Mouse (Mus musculus): ENCODE measurements around the gene Magi1. TPM values are rescaled to one million over a fixed set of nuclear protein-coding genes. Genes with fewer than 3 reads are reported as not detected.

The Magi1 gene
- polyA plus RNA-seq, 1 experiment from 2014 or later = 29.9 TPM

DNA sequence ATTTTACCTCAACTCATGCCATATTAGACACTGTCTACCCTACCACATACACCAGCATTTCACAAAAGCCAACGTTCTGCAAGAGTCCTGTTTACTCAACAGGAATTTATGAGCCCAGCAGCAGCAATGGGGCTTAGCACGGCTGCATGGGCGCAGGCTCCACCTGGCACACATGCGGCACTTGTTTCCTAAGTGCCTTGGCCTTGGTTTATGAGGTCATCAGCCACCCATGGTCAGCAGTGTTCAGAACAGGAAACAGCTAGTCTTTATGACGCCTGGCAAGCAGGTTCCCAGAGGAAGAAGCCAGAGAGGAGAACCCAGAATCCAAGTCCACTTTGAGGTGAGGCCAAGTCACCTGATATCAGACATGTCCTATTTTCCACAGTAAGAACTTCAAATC, 153.3 kb downstream of the Magi1 start:
- Histone ChIP-seq H3K27me3 (replicated peaks) (no peaks in the 10 kb centered on the region), H3K4me1 (peaks cover 20% of the 10 kb centered on the region; the same call in 1 of the 2 replicates), H3K9me3 (replicated peaks) (no peaks in the 10 kb centered on the region), H3K4me2 (no peak overlapping the region), H3K36me3 (no peaks in the 10 kb centered on the region), H3K4me3 (replicated peaks) (no peak overlapping the region), H3K27ac (replicated peaks) (no peak overlapping the region), H3K9ac (replicated peaks) (no peak overlapping the region)
- WGBS = 53% methylated on average over 5 of the region's 5 CpGs
- ATAC-seq (ENCODE audit: low FRiP score) = no peak

GRCm38 (mm10) chr6:94126763-94127162, 157.0 kb downstream of the Magi1 start:
- Histone ChIP-seq H3K9me3 (replicated peaks) (no peaks in the 10 kb centered on the region), H3K4me1 (peaks cover 6% of the 10 kb centered on the region; the same call in 1 of the 2 replicates), H3K4me2 (no peak overlapping the region), H3K27ac (replicated peaks) (no peak overlapping the region), H3K36me3 (no peaks in the 10 kb centered on the region), H3K27me3 (replicated peaks) (no peaks in the 10 kb centered on the region), H3K4me3 (replicated peaks) (no peak overlapping the region), H3K9ac (replicated peaks) (no peak overlapping the region)
- 91% methylated on average over 4 of the region's 4 CpGs for WGBS
- ATAC-seq (ENCODE audit: low FRiP score) = no peak

GRCm38 (mm10) chr6:94125144-94125543, 158.6 kb downstream of the Magi1 start:
- no peak overlapping the region for H3K9ac ChIP-seq (replicated peaks)
- peaks cover 10% of the 10 kb centered on the region; the same call in 1 of the 2 replicates for H3K4me1 ChIP-seq
- no peaks in the 10 kb centered on the region for H3K36me3 ChIP-seq
- no peak overlapping the region for H3K27ac ChIP-seq (replicated peaks)
- ATAC-seq (ENCODE audit: low FRiP score) = no peak
- no peak overlapping the region for H3K4me3 ChIP-seq (replicated peaks)
- no peaks in the 10 kb centered on the region for H3K9me3 ChIP-seq (replicated peaks)
- no peak overlapping the region for H3K4me2 ChIP-seq
- H3K27me3 ChIP-seq (replicated peaks) = no peaks in the 10 kb centered on the region
- WGBS = 83% methylated on average over 6 of the region's 6 CpGs

GRCm38 (mm10) chr6:94124279-94124678, 159.4 kb downstream of the Magi1 start:
- no peak overlapping the region for H3K4me3 ChIP-seq (replicated peaks)
- H3K27me3 ChIP-seq (replicated peaks) = no peaks in the 10 kb centered on the region
- H3K36me3 ChIP-seq = no peaks in the 10 kb centered on the region
- no peak overlapping the region for H3K4me2 ChIP-seq
- no peak overlapping the region for H3K9ac ChIP-seq (replicated peaks)
- peaks cover 10% of the 10 kb centered on the region; the same call in 1 of the 2 replicates for H3K4me1 ChIP-seq
- H3K9me3 ChIP-seq (replicated peaks) = no peaks in the 10 kb centered on the region
- no peak overlapping the region for H3K27ac ChIP-seq (replicated peaks)
- ATAC-seq (ENCODE audit: low FRiP score) = no peak
- WGBS = 76% methylated on average over 2 of the region's 2 CpGs

DNA sequence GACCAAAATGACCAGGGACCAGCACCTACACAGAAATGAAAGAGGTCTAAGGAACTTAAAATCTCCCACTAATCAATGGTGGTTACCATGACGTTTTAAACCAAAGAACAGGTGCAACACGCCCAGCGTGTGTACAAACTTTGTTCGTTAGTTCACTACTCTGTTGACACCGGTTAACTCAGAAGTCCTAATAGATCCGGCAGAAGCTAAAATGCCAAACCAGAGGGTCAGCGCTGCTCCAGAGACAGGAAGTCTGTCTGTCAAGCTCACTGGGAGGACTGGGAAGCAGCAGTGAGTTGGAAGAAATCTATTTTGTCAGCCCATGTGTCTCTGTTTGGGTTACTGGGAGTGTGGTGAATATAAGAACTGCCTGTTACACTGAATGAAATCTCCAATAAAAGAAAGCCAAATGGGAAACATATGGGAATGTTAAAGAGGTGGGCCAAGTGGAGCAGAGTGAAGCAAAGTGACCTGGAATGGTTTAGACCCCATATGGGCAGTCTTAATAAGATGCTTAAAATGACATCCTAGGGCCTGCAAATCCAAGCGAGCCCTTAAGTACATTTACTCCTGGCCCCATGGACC, 161.1 kb downstream of the Magi1 start:
- peaks cover 8% of the 10 kb centered on the region; the same call in 1 of the 2 replicates for H3K4me1 ChIP-seq
- H3K27me3 ChIP-seq (replicated peaks) = no peaks in the 10 kb centered on the region
- ATAC-seq (ENCODE audit: low FRiP score) = no peak
- H3K9ac ChIP-seq (replicated peaks) = no peak overlapping the region
- 84% methylated on average over 8 of the region's 8 CpGs for WGBS
- H3K9me3 ChIP-seq (replicated peaks) = no peaks in the 10 kb centered on the region
- H3K27ac ChIP-seq (replicated peaks) = no peak overlapping the region
- H3K36me3 ChIP-seq = no peaks in the 10 kb centered on the region
- no peak overlapping the region for H3K4me3 ChIP-seq (replicated peaks)
- H3K4me2 ChIP-seq = no peak overlapping the region

- 44% methylated on average over 5 of the region's 5 CpGs for WGBS
- H3K4me1 ChIP-seq = peaks cover 13% of the 10 kb centered on the region
Observed at GRCm38 (mm10) chr6:94121488-94121887, 162.2 kb downstream of the Magi1 start.

GRCm38 (mm10) chr6:94116434-94117432, 167.0 kb downstream of the Magi1 start:
- H3K4me1 ChIP-seq = peaks cover 18% of the 10 kb centered on the region
- no peak overlapping the region for H3K9ac ChIP-seq (replicated peaks)
- H3K4me3 ChIP-seq (replicated peaks) = no peak overlapping the region
- no peak for ATAC-seq (ENCODE audit: low FRiP score)
- WGBS = 46% methylated on average over 6 of the region's 6 CpGs
- peak overlapping the region; percentile 46; the same call in 1 of the 2 replicates for H3K27ac ChIP-seq (replicated peaks)
- no peaks in the 10 kb centered on the region for H3K27me3 ChIP-seq (replicated peaks)
- H3K9me3 ChIP-seq (replicated peaks) = no peaks in the 10 kb centered on the region
- H3K4me2 ChIP-seq = peak overlapping the region; percentile 5; the same call in 1 of the 2 replicates
- no peaks in the 10 kb centered on the region for H3K36me3 ChIP-seq

More at GRCm38 (mm10) chr6:94121488-94121887, 162.2 kb downstream of the Magi1 start:
- Histone ChIP-seq H3K9ac (replicated peaks) (no peak overlapping the region), H3K27me3 (replicated peaks) (no peaks in the 10 kb centered on the region), H3K9me3 (replicated peaks) (no peaks in the 10 kb centered on the region), H3K36me3 (no peaks in the 10 kb centered on the region), H3K4me3 (replicated peaks) (no peak overlapping the region), H3K4me2 (no peak overlapping the region), H3K27ac (replicated peaks) (no peak overlapping the region)
- no peak for ATAC-seq (ENCODE audit: low FRiP score)

DNA sequence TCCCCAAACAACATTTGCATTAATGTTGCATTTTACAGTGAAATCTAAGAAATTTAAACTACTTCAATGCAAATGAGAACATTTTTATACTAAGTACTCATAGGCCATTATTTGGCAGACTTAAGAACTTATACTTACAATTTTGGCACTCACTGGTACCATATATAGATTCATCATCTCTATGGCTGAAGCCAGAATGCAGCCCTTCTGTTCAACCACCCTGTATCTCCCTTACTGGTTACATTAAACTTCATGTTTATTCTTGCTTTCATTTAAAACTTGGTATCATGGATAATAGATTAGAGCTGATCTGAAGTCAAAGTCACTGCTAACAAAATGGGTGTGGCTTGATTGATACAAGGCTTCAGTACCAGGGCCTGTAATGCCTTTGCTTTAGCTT, 171.9 kb downstream of the Magi1 start:
- no peak overlapping the region for H3K27ac ChIP-seq (replicated peaks)
- no peaks in the 10 kb centered on the region for H3K36me3 ChIP-seq
- no peaks in the 10 kb centered on the region for H3K9me3 ChIP-seq (replicated peaks)
- no peak overlapping the region for H3K4me3 ChIP-seq (replicated peaks)
- ATAC-seq (ENCODE audit: low FRiP score) = no peak
- no peaks in the 10 kb centered on the region for H3K27me3 ChIP-seq (replicated peaks)
- H3K4me2 ChIP-seq = no peak overlapping the region
- H3K4me1 ChIP-seq = peaks cover 21% of the 10 kb centered on the region
- H3K9ac ChIP-seq (replicated peaks) = no peak overlapping the region

DNA sequence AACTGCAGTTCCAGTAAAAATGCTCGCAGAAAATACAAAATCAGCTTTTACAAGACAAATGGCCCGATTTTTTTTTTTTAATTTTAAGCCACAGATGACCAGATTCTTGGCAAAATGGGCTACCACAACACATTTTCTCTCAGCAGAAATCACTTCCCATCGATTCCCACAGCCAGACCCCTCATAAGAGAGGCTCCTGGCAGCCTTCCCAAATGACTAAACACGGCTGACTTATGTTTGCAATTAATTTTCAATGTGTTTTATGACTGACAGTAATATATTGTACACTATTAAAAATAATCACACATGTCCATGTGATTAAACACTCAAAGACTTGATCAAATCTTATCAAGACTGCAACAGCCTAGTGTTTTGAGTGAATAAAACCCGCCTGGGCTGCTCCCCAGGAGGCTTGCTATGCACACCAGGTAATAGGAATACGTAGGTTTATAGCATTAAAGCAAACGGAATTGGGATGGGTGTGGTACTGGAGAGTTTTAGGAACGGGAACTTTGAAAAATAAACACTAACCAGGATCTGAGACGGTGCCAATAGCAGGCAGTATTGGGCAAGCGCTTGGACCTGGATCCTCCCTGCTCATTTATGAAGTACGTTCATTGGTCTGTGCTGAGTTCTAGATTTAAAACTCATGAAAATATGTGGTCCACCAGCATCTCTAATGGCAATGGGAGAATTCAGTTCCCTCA, 176.2 kb downstream of the Magi1 start:
- ATAC-seq (ENCODE audit: low FRiP score) = no peak
- Histone ChIP-seq H3K27me3 (replicated peaks) (no peaks in the 10 kb centered on the region), H3K9me3 (replicated peaks) (no peaks in the 10 kb centered on the region), H3K4me2 (no peak overlapping the region), H3K27ac (replicated peaks) (no peak overlapping the region), H3K4me1 (peaks cover 14% of the 10 kb centered on the region), H3K4me3 (replicated peaks) (no peak overlapping the region), H3K36me3 (no peaks in the 10 kb centered on the region), H3K9ac (replicated peaks) (no peak overlapping the region)
- 52% methylated on average over 11 of the region's 11 CpGs for WGBS

DNA sequence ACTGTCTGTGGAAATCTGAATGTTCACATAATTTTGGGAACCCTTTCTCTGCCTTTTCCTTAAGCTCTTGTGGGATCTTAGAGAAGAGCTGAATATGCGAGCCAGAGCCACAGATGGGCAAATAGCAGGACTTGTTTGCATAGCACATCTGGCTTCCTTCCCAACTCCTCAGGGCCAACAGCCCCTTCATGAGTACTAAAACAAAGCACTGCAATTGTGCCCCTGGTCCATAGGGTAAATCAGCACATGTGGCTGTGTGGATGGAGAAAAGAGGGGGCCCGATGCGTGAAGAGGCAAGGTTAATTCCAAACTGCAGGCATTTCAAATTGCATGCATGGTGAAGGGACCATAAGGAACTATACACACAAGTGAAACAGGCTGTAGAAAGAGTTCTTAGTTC, 180.1 kb downstream of the Magi1 start:
- Histone ChIP-seq H3K27ac (replicated peaks) (no peak overlapping the region), H3K9me3 (replicated peaks) (no peaks in the 10 kb centered on the region), H3K27me3 (replicated peaks) (no peaks in the 10 kb centered on the region), H3K4me2 (no peak overlapping the region), H3K9ac (replicated peaks) (no peak overlapping the region), H3K4me1 (peaks cover 14% of the 10 kb centered on the region), H3K4me3 (replicated peaks) (no peak overlapping the region), H3K36me3 (no peaks in the 10 kb centered on the region)
- 39% methylated on average over 3 of the region's 3 CpGs for WGBS
- ATAC-seq (ENCODE audit: low FRiP score) = no peak

DNA sequence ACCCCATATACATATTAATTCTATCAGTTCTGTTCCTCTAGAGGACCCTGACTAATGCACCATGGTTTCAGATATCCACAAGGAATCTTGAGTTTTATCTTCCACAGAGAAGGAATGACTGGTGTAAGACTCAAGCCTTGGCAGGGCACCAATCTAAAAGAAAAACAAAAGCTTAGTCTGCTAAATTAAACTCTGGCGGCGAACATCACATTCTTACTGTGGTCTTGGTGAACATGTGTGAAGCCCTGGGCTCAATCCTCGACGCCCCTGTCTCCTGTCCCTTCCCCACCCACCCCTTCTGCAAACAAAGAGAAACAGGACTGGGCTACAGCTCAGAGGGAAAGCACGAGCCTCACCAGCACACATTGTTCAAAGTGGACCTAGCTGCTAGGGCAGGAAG, 182.5 kb downstream of the Magi1 start:
- H3K27me3 ChIP-seq (replicated peaks) = no peaks in the 10 kb centered on the region
- 0 out of 2 replicates have a peak, but pooled peaks cover 4% of the 10 kb centered on the region for H3K4me1 ChIP-seq
- ATAC-seq (ENCODE audit: low FRiP score) = no peak
- no peak overlapping the region for H3K4me3 ChIP-seq (replicated peaks)
- no peaks in the 10 kb centered on the region for H3K36me3 ChIP-seq
- no peaks in the 10 kb centered on the region for H3K9me3 ChIP-seq (replicated peaks)
- WGBS = 74% methylated on average over 5 of the region's 5 CpGs
- no peak overlapping the region for H3K4me2 ChIP-seq
- no peak overlapping the region for H3K27ac ChIP-seq (replicated peaks)
- H3K9ac ChIP-seq (replicated peaks) = no peak overlapping the region
